Mouse (Mus musculus) neutrophil, adult 59 days (primary cell): ENCODE data around the gene Man2b1. TPM values are rescaled to one million over a fixed set of nuclear protein-coding genes. Genes with fewer than 3 reads are reported as not detected.

Experiments used
- total RNA-seq, 2 experiments: library from RNA; stranded (reverse); gene quantifications; 1 replicate in 1 of 2; 2 replicates in 1 of 2; pipeline ENCODE4 v1.2.4; 2023

Man2b1 gene
- 100 to 1,000 TPM; 307 to 319 TPM for total RNA-seq

GRCm38 (mm10) chr8:85083108-85083813 lies at the start of gene Man2b1:
Gene Man2b1 (plus strand): TSS chr8:85083270.

GRCm38 (mm10) chr8:85036718-85037365 lies 46.2 kb upstream of the Man2b1 start, which contains the start of gene Tnpo2:
Gene Tnpo2 (plus strand): TSS chr8:85036915.

GRCm38 (mm10) chr8:85059879-85060616 lies 23.0 kb upstream of the Man2b1 start, which contains the start of gene Fbxw9:
Gene Fbxw9 (plus strand): TSS chr8:85060055.

GRCm38 (mm10) chr8:85067982-85068381 lies 15.1 kb upstream of the Man2b1 start, which contains the start of gene Gm5741:
Gene Gm5741 (minus strand): TSS chr8:85067982.

GRCm38 (mm10) chr8:85071514-85072281 lies 11.4 kb upstream of the Man2b1 start, which contains the start of gene Dhps:
Gene Dhps (plus strand): TSS chr8:85071757.

GRCm38 (mm10) chr8:85080532-85081215 lies 2.4 kb upstream of the Man2b1 start, which contains the start of gene Wdr83os:
Gene Wdr83os (plus strand): TSS chr8:85080740.

GRCm38 (mm10) chr8:85081216-85081555 lies 1.9 kb upstream of the Man2b1 start, which contains the start of gene Wdr83:
Gene Wdr83 (minus strand): TSS chr8:85081306.

GRCm38 (mm10) chr8:85122995-85123394 lies 39.9 kb downstream of the Man2b1 start, which contains the start of gene Zfp791:
Gene Zfp791 (minus strand): TSS chr8:85123095.

Other genes with a start within 250 kb of the Man2b1 start
- 10 to 100 TPM; 38.7 to 39.0 TPM for gene Rad23a, start 242.6 kb upstream of the Man2b1 start, total RNA-seq
- 100 to 1,000 TPM; 286 to 287 TPM for gene Calr, start 236.3 kb upstream of the Man2b1 start, total RNA-seq
- gene Farsa, start 226.3 kb upstream of the Man2b1 start, total RNA-seq: 10 to 100 TPM; 29.4 to 29.6 TPM
- 10 to 100 TPM; 13.6 to 16.0 TPM for gene Syce2, start 211.2 kb upstream of the Man2b1 start, total RNA-seq
- 1 to 10 TPM; 5.6 TPM for gene Gcdh, start 189.3 kb upstream of the Man2b1 start, total RNA-seq
- 10 to 100 TPM in 1 of 2 experiments, 1 to 10 TPM in 1; 6.4 to 17.8 TPM for gene Klf1, start 181.3 kb upstream of the Man2b1 start, total RNA-seq
- 10 to 100 TPM; 19.0 to 25.7 TPM for gene Dnase2a, start 174.7 kb upstream of the Man2b1 start, total RNA-seq
- gene Mast1, start 145.9 kb upstream of the Man2b1 start, total RNA-seq: not detected
- not detected for gene Rtbdn, start 136.3 kb upstream of the Man2b1 start, total RNA-seq
- gene Gm49661, start 113.8 kb upstream of the Man2b1 start, total RNA-seq: not detected
- gene Prdx2, start 113.7 kb upstream of the Man2b1 start, total RNA-seq: 100 to 1,000 TPM in 1 of 2 experiments, 10 to 100 TPM in 1; 83.7 to 137 TPM
- 10 to 100 TPM; 32.2 to 37.0 TPM for gene Rnaseh2a, start 113.5 kb upstream of the Man2b1 start, total RNA-seq
- gene Junb, start 104.6 kb upstream of the Man2b1 start, total RNA-seq: 100 to 1,000 TPM; 884 to 937 TPM
- 1 to 10 TPM; 1.0 to 1.2 TPM for gene Hook2, start 92.7 kb upstream of the Man2b1 start, total RNA-seq
- gene Best2, start 68.7 kb upstream of the Man2b1 start, total RNA-seq: not detected
- 10 to 100 TPM; 57.0 to 57.8 TPM for gene Asna1, start 58.0 kb upstream of the Man2b1 start, total RNA-seq
- gene Trir, start 56.4 kb upstream of the Man2b1 start, total RNA-seq: 100 to 1,000 TPM; 147 to 163 TPM
- 10 to 100 TPM; 33.7 to 38.2 TPM for gene Tnpo2, start 46.4 kb upstream of the Man2b1 start, total RNA-seq
- 1 to 10 TPM; 4.5 to 5.5 TPM for gene Fbxw9, start 23.2 kb upstream of the Man2b1 start, total RNA-seq
- gene Gm5741, start 15.3 kb upstream of the Man2b1 start, total RNA-seq: not detected
- gene Dhps, start 11.5 kb upstream of the Man2b1 start, total RNA-seq: 10 to 100 TPM; 35.3 to 45.7 TPM
- gene Wdr83os, start 2.5 kb upstream of the Man2b1 start, total RNA-seq: 10 to 100 TPM; 34.0 to 35.8 TPM
- gene Wdr83, start 2.0 kb upstream of the Man2b1 start, total RNA-seq: 10 to 100 TPM in 1 of 2 experiments, 1 to 10 TPM in 1; 9.7 to 13.2 TPM
- not detected for gene Zfp791, start 39.8 kb downstream of the Man2b1 start, total RNA-seq
- not detected for gene Cks1brt, start 68.7 kb downstream of the Man2b1 start, total RNA-seq
- gene Olfr371, start 142.7 kb downstream of the Man2b1 start, total RNA-seq: not detected
- gene Orc6, start 216.4 kb downstream of the Man2b1 start, total RNA-seq: 10 to 100 TPM; 34.1 to 34.6 TPM
- gene Vps35, start 216.5 kb downstream of the Man2b1 start, total RNA-seq: 10 to 100 TPM; 74.0 to 89.6 TPM